Mouse (Mus musculus) heart, postnatal 4 days (tissue): ENCODE measurements around the gene Vmn1r196. TPM values are rescaled to one million over a fixed set of nuclear protein-coding genes. Genes with fewer than 3 reads are reported as not detected.
"Not testable (repeated sequence)": the region's sequence is repeated elsewhere in the genome, so short reads cannot be mapped to it uniquely, and the experiment has no call there.

Source experiments
- DNase-seq: peaks from one replicate; pipeline ENCODE4 v3.0.0; 2021
- total RNA-seq, 2 experiments: library from RNA; stranded (reverse); gene quantifications; 2 replicates each; pipeline ENCODE4 v1.2.3; 2021

Vmn1r196 gene
- not detected for total RNA-seq

GRCm38 (mm10) chr13:22289620-22290019 is at the start of gene Vmn1r196:
Vmn1r196 (plus strand) TSS chr13:22289920.
- no peak for DNase-seq

- DNase-seq: no peak
These were observed 45.8 kb upstream of the Vmn1r196 start, which contains the start of gene Vmn1r194 for GRCm38 (mm10) chr13:22243915-22244314. Vmn1r194 (plus strand) TSS chr13:22244215.

- DNase-seq: not testable (repeated sequence)
These were observed 19.5 kb upstream of the Vmn1r196 start, which contains the start of gene Vmn1r195 for GRCm38 (mm10) chr13:22270222-22270621. Vmn1r195 (plus strand) TSS chr13:22270522.

GRCm38 (mm10) chr13:22271721-22272120 is 18.0 kb upstream of the Vmn1r196 start:
- DNase-seq: no peak

- no peak for DNase-seq
These were observed 5.1 kb upstream of the Vmn1r196 start for GRCm38 (mm10) chr13:22284578-22284977.

- not testable (repeated sequence) for DNase-seq
These were observed 18.4 kb downstream of the Vmn1r196 start for GRCm38 (mm10) chr13:22308075-22308474.

GRCm38 (mm10) chr13:22315361-22315760 is 25.6 kb downstream of the Vmn1r196 start:
- no peak for DNase-seq

GRCm38 (mm10) chr13:22317366-22317765 is 27.6 kb downstream of the Vmn1r196 start:
- no peak for DNase-seq

- DNase-seq: no peak
These were observed 30.4 kb downstream of the Vmn1r196 start for GRCm38 (mm10) chr13:22320091-22320490.

GRCm38 (mm10) chr13:22324289-22324688 is 34.6 kb downstream of the Vmn1r196 start, which contains the start of gene Vmn1r197:
Vmn1r197 (plus strand) TSS chr13:22324589.
- no peak for DNase-seq

- no peak for DNase-seq
These were observed 43.5 kb downstream of the Vmn1r196 start for GRCm38 (mm10) chr13:22333269-22333668.

- no peak for DNase-seq
These were observed 45.8 kb downstream of the Vmn1r196 start for GRCm38 (mm10) chr13:22335565-22335964.

Other genes starting within 250 kb of the Vmn1r196 start
- 100 to 1,000 TPM; 139 to 147 TPM for gene Hist1h4i, start 248.6 kb upstream of the Vmn1r196 start, total RNA-seq
- 100 to 1,000 TPM; 359 to 370 TPM for gene Hist1h2ag, start 247.0 kb upstream of the Vmn1r196 start, total RNA-seq
- 100 to 1,000 TPM; 284 to 295 TPM for gene Hist1h2bj, start 246.7 kb upstream of the Vmn1r196 start, total RNA-seq
- gene Vmn1r188, start 205.5 kb upstream of the Vmn1r196 start, total RNA-seq: not detected
- not detected for gene Vmn1r189, start 184.1 kb upstream of the Vmn1r196 start, total RNA-seq
- gene Vmn1r191, start 106.0 kb upstream of the Vmn1r196 start, total RNA-seq: not detected
- gene Vmn1r192, start 98.8 kb upstream of the Vmn1r196 start, total RNA-seq: not detected
- not detected for gene Vmn1r193, start 66.8 kb upstream of the Vmn1r196 start, total RNA-seq
- not detected for gene Vmn1r194, start 45.7 kb upstream of the Vmn1r196 start, total RNA-seq
- not detected for gene Vmn1r195, start 19.4 kb upstream of the Vmn1r196 start, total RNA-seq
- not detected for gene Vmn1r197, start 34.7 kb downstream of the Vmn1r196 start, total RNA-seq
- gene Vmn1r198, start 60.4 kb downstream of the Vmn1r196 start, total RNA-seq: not detected
- not detected for gene Vmn1r199, start 89.9 kb downstream of the Vmn1r196 start, total RNA-seq
- gene Vmn1r200, start 100.5 kb downstream of the Vmn1r196 start, total RNA-seq: not detected
- gene Vmn1r201, start 182.0 kb downstream of the Vmn1r196 start, total RNA-seq: not detected
- under 1 TPM in 1 of 2 experiments, not detected in 1; 0.05 TPM for gene Vmn1r202, start 215.5 kb downstream of the Vmn1r196 start, total RNA-seq
- gene Vmn1r203, start 228.2 kb downstream of the Vmn1r196 start, total RNA-seq: not detected